Mouse (Mus musculus) embryonic stem cell, embryonic (primary cell): ENCODE measurements around the gene Met.

Experiments used
- CTCF ChIA-PET, 4 experiments: fragments of 300-600 bp in 2 of 4; fragments of 350-600 bp in 2 of 4; sonication (Branson Sonifier 250); formaldehyde crosslinking; loops; one replicate each; lab custom pipeline; 2022; ENCODE audit warnings: inconsistent platforms in 2 of 4; lab: Charles Lee
- POLR2A ChIA-PET, 4 experiments: fragments of 300-600 bp in 2 of 4; fragments of 350-600 bp in 2 of 4; sonication (Branson Sonifier 250); formaldehyde crosslinking; loops; one replicate each; lab custom pipeline; 2022; ENCODE audit warnings: antibody characterized with exemption in 4 of 4, inconsistent platforms in 1 of 4; lab: Charles Lee

Met gene

DNA sequence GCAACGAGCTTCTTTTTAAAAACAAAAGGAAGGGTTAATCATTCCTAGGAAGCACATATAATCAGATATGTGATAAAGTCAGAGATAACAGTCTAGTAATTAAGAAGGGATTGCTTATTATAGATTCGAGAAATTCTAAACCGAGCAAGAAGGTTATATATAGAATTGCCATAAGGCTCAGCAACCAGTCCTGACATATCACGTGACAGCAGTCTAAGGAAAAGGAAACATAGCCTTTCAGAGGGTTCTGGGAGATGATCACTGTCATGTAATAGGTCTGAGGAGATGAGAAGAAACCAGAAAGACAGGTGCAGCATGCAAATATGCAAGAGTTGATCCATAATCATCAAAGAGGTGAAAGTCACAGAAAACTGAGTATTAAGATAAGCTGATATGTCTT is 59.3 kb downstream of the Met start:
- CTCF ChIA-PET: no interaction called here

DNA sequence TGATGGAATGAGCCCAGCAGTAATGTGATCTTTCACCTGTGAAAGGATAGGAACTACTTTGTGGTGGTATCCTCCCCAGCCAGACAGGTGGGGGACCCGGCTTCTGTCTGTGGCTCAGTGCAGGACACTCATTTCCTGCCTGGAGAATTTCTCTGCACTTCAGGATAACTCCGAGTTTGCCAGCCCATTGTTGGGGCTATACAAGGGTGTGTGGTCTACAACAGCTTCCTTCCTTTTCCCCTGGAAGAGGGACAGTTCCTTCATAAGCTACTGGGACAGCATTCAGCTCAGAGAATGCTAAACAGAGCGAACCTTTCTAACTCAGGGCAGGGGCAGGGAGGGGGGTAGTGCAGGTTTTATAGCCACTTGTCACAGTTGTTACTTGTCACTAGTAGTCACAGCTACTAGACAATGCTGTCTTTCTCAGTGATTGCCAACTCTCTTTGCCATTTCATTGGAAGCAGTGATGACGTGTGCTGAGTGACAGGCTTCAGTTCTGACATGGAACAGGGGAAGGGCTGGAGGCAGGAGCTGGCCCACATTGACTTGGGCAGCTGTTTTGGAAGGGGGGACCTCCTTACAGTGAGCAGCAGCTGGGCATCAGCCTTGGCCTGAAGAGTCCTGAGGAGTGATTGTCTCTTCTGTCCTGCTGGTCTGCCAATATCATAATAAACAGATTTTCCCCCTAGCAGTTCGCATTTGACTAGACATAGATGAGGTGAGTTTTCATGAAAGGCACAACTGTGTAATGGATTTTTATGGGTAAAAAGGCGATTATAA is 66.1 kb downstream of the Met start:
- POLR2A ChIA-PET: no interaction called here
- CTCF ChIA-PET: no interaction called here

More for the DNA sequence above, 59.3 kb downstream of the Met start:
- POLR2A ChIA-PET: interaction anchor here in 1 of 4 experiments (0.7 kb wide), 1 partner anchor 11 kb away, joined by 3 read pairs; no protein-coding TSS in a partner anchor

DNA sequence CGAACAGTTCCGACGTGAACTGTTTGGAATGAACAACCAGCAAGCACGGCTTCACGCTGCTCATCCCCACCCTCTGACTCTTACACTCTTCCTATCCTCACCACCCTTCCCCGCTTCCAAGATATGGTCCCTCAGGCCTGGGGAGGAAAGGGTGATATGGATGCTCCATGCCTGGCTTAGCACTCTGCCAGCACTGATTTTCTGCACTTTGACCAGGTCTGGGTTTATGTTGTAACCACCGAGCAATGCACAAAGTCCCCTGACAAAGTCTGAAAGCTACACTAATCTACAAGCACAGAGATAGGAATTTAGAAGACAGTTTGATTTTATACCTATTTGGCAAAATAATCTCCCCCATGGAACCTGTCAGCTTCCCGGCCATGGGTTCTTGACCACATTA is 78.0 kb downstream of the Met start:
- ChIA-PET CTCF (no interaction called here), POLR2A (no interaction called here)

DNA sequence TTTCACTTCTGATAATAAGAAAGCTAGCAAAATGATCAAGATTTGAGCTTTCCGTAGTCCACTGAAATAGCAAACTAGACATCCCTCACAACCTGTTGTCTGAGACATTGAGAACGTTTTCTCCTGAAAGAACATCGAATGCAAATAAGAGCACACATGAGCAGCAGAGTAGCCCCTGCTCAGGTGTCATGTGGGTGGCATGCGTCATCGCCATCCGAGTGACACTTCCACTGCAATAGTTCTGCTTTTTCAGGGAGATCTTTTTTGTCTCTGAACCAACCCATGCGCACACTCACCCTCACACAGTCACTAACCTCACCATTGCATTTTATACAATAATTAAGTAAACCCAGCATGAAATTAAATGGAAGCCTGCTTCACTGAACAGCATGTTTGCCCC is 78.8 kb downstream of the Met start:
- CTCF ChIA-PET: no interaction called here

GRCm38 (mm10) chr6:17545480-17545879 is 81.9 kb downstream of the Met start:
- CTCF ChIA-PET: no interaction called here
- POLR2A ChIA-PET: interaction anchor here in 1 of 4 experiments (0.9 kb wide), 2 partner anchors 19 to 81 kb away, joined by 3 read pairs; no protein-coding TSS in a partner anchor

More for the DNA sequence above, 78.8 kb downstream of the Met start:
- POLR2A ChIA-PET: interaction anchor here in 2 of 4 experiments (0.6 kb wide), 2 partner anchors 179 to 747 kb away, joined by 4 read pairs; no protein-coding TSS in a partner anchor

- ChIA-PET CTCF (no interaction called here), POLR2A (no interaction called here)
Measured at GRCm38 (mm10) chr6:17546341-17546740, 82.7 kb downstream of the Met start.

GRCm38 (mm10) chr6:17546825-17547224 is 83.2 kb downstream of the Met start:
- ChIA-PET POLR2A (no interaction called here), CTCF (no interaction called here)

GRCm38 (mm10) chr6:17548786-17549185 is 85.2 kb downstream of the Met start:
- CTCF ChIA-PET: no interaction called here
- POLR2A ChIA-PET: interaction anchor here in 1 of 4 experiments (1.4 kb wide), 1 partner anchor 10 kb away, joined by 7 read pairs; no protein-coding TSS in a partner anchor

DNA sequence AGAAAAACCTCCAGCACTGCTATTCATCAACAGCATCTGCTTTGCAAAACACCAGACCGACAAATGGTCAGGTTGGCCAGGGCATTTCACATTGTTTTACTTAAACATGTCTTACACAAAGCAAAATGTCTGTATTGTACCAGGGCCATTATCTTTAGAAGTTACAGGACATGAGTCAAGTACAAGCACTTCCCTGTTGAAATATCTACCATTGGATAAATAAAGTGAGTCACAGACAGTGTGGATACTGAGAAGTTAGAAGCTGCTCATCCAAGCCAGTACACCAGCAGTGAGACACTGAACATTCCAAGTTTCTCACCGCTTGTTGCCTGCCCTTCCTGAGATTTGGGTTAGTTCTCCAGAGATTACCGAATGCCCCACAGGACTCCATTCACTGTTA is 86.0 kb downstream of the Met start:
- POLR2A ChIA-PET: interaction anchor here in 1 of 4 experiments (1.4 kb wide), 1 partner anchor 10 kb away, joined by 7 read pairs; no protein-coding TSS in a partner anchor
- CTCF ChIA-PET: no interaction called here

- ChIA-PET CTCF (interaction anchor here in 1 of 4 experiments (0.6 kb wide), 1 partner anchor 448 kb away, joined by 3 read pairs; no protein-coding TSS in a partner anchor), POLR2A (no interaction called here)
Measured at GRCm38 (mm10) chr6:17554263-17554662, 90.7 kb downstream of the Met start.

DNA sequence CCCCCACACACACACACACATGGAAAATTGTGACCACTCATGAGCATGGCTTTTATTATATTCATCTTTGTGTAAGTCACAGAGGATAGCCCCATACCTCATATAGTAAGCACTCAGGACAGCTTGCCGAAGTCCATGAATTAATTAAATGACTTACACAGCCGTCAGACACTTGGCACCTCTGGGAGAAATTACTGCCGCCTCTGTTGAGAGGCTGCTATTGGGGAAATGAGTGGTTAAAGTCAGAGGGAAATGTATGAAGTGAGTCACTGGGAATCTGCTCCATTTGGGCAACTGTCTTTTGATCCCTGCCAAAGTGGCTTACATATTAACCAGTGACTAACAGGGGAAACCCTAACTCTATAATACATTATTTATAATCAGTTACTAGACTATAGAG is 91.2 kb downstream of the Met start:
- CTCF ChIA-PET: interaction anchor here in 1 of 4 experiments (0.6 kb wide), 1 partner anchor 449 kb away, joined by 3 read pairs; no protein-coding TSS in a partner anchor
- POLR2A ChIA-PET: no interaction called here

GRCm38 (mm10) chr6:17555719-17556118 is 92.1 kb downstream of the Met start:
- CTCF ChIA-PET: no interaction called here
- POLR2A ChIA-PET: no interaction called here

- CTCF ChIA-PET: no interaction called here
- POLR2A ChIA-PET: interaction anchor here in 1 of 4 experiments (0.5 to 2.0 kb wide), 2 partner anchors 10 to 95 kb away, joined by 4 to 7 read pairs; no protein-coding TSS in a partner anchor
Measured at GRCm38 (mm10) chr6:17559657-17560056, 96.1 kb downstream of the Met start.

GRCm38 (mm10) chr6:17561347-17561746 is 97.7 kb downstream of the Met start:
- ChIA-PET CTCF (no interaction called here), POLR2A (no interaction called here)

DNA sequence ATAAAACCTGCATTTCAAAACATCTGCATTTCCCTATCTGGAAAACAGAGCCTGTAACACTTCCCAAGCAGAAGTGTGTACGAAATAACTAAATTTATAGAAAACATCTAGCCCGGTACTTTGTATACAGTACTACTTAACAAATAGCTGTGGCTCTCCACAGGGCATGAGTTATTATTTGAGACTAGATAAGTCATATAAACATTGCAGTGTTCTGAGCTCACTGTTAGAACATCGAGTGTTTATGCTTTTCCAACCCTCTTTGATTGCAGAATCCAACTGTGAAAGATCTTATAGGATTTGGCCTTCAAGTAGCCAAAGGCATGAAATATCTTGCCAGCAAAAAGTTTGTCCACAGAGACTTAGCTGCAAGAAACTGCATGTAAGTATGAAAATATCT is 98.3 kb downstream of the Met start:
- POLR2A ChIA-PET: interaction anchor here in 1 of 4 experiments (1.0 kb wide), 1 partner anchor 76 kb away, joined by 3 read pairs; no protein-coding TSS in a partner anchor
- CTCF ChIA-PET: interaction anchor here in 2 of 4 experiments (0.5 to 0.9 kb wide), 2 partner anchors 474 to 567 kb away, joined by 3 to 4 read pairs; no protein-coding TSS in a partner anchor

DNA sequence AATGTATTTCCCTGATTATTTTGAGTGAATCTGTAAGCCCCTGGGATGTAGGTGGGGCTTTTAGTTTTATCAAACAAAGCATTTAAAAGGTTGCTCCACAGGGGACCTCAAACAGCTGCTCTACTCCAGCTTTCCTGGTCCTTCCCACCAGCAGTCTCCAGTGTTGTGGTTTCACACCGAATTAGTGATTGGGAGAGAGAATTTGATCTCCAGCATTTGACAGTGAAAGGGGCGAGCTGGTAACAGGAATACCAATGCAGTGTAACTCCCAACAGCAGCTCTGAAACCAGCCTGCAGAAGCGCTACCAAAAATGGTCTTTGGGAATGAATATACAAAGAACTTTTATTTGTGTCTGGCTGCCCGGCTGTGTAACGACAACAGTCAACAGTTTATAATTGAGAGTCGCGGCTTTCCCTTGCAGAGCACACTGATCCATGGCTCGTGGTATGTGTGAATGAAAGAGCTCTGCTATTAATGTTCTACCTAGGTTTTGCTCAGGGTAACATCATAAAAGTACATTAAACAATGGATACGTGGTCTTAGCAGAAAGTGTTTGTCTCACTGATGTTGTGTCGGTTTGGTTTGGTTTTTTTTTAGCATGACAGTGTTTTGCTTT is 99.0 kb downstream of the Met start:
- POLR2A ChIA-PET: interaction anchor here in 2 of 4 experiments (0.7 to 1.5 kb wide), 3 partner anchors 75 to 233 kb away, joined by 3 read pairs; no protein-coding TSS in a partner anchor

DNA sequence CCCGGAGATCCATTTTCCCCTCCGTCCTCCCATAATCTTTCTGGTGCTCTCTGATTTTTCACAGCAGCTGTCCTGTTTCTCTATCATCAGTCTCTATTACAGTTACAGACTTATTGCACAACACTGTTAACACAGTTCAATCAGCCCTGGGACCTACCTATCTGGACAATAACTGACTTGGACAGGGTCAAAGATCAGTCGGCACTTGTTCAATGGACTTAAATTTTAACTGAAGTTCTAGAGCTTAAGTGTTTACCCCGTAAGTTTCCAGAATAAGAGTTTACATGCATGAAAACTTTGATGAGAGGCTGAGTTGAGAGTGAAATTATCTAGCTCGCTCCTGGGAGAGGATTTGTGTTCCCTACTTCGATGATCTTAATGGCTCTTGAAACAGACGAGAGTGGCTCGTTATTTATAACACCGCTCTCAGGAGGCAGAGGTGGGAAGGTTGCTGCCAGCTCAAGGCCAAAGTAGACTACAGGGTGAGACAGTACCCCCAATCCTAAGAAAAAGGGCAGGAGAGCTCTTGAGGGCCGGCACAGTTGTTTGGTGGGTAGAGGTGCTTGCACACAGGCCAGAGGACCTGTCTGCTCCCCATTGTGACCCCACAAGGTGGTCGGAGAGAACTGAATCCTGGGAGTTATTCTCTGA is 105.2 kb downstream of the Met start:
- ChIA-PET CTCF (no interaction called here), POLR2A (no interaction called here)

More for the DNA sequence above, 99.0 kb downstream of the Met start:
- CTCF ChIA-PET: interaction anchor here in 2 of 4 experiments (0.5 to 0.9 kb wide), 2 partner anchors 475 to 568 kb away, joined by 3 to 4 read pairs; no protein-coding TSS in a partner anchor

DNA sequence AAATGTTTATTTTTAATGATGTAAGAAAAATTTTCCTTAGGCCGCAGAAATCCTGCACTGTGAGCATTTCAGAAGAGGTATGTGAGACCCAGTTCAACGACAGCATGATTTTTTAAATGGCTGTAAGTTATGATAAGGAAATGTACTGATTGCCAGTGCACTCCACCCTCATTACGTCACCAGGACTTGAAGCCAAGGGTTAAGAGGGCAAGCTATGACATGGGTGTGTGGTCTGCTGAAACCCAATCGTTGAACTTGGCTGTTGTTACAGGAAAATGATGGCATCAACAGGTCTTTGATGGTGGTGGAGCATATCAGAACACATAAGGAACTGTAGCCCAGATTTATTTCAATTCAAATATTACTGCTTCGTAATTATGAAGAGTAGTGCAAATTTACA is 109.6 kb downstream of the Met start:
- ChIA-PET POLR2A (no interaction called here), CTCF (interaction anchor here in 1 of 4 experiments (0.5 to 1.6 kb wide), 2 partner anchors 16 to 540 kb away, joined by 3 read pairs; no protein-coding TSS in a partner anchor)

DNA sequence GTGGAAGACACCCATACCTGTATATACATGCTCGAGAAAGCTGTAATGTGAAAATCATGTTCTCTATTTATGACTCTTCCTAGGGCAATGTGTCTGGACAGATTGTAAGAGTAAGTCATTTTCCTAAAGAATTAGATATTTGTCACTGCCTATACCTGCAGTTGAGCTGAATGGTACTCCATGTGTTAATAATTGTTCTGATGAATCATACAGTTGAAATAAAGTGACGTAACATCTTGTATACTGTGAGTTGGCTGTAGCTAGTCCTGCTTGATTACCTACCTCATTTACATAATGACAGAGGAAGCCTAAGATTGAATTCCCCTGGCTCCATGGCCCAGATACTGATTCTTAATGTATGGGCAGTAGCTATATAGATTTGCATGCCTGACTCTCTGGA is 110.1 kb downstream of the Met start:
- ChIA-PET POLR2A (no interaction called here), CTCF (interaction anchor here in 1 of 4 experiments (0.5 to 1.6 kb wide), 2 partner anchors 16 to 540 kb away, joined by 3 read pairs; no protein-coding TSS in a partner anchor)
